Mouse (Mus musculus) cerebellum, adult 2 months (tissue): ENCODE data around the gene P3h2. TPM values are rescaled to one million over a fixed set of nuclear protein-coding genes. Genes with fewer than 3 reads are reported as not detected.

Experiments
- DNase-seq, 2 experiments: peaks; one replicate each; pipeline ENCODE4 v3.0.0; 2021
- H3K27ac ChIP-seq: fragments of 200-500 bp; 2 replicates; pipeline ENCODE4 v1.5.1; 2012; ENCODE audit warnings: low read length, control low read depth, inconsistent platforms; ENCODE audit not compliant: insufficient read depth
- H3K27me3 ChIP-seq: fragments of 200-500 bp; 2 replicates; pipeline ENCODE4 v1.6.1; 2012; ENCODE audit warnings: inconsistent platforms, mild to moderate bottlenecking, low read length, moderate library complexity; ENCODE audit not compliant: control insufficient read depth, insufficient read depth
- H3K4me1 ChIP-seq: fragments of 200-500 bp; 2 replicates; pipeline ENCODE4 v1.6.1; 2011; ENCODE audit warnings: low read length; ENCODE audit not compliant: control insufficient read depth, insufficient read depth
- H3K4me3 ChIP-seq: fragments of 200-500 bp; replicated peaks from 2 replicates; pipeline ENCODE3; 2011; ENCODE audit warnings: mild to moderate bottlenecking, low read depth, low read length, control low read depth; ENCODE audit not compliant: insufficient read depth
- CTCF ChIP-seq: fragments of 200-500 bp; IDR thresholded peaks from 2 replicates; pipeline ENCODE4 v1.5.1; 2011; ENCODE audit warnings: low read depth, mild to moderate bottlenecking, control low read depth, low read length, moderate library complexity, borderline replicate concordance; ENCODE audit not compliant: insufficient read depth
- POLR2A ChIP-seq: fragments of 200-500 bp; IDR thresholded peaks from 2 replicates; pipeline ENCODE4 v1.6.1; 2011; ENCODE audit warnings: low read length, control low read depth, borderline replicate concordance; ENCODE audit not compliant: insufficient read depth
- WGBS: fragments of 180-500 bp; shearing (Covaris S2); methylation state at CpG from one replicate; pipeline ENCODE4 v1.1.7; 2018; 5-methylcytosine and 5-hydroxymethylcytosine counted together
- polyA plus RNA-seq: library from polyadenylated mRNA; depleted of rRNA; stranded (reverse); fragments of >200 nt; gene quantifications from 2 replicates; pipeline ENCODE4 v1.2.3, GENCODE M21; 2012

Gene P3h2
- polyA plus RNA-seq, 1 experiment: 1.2 TPM

DNA sequence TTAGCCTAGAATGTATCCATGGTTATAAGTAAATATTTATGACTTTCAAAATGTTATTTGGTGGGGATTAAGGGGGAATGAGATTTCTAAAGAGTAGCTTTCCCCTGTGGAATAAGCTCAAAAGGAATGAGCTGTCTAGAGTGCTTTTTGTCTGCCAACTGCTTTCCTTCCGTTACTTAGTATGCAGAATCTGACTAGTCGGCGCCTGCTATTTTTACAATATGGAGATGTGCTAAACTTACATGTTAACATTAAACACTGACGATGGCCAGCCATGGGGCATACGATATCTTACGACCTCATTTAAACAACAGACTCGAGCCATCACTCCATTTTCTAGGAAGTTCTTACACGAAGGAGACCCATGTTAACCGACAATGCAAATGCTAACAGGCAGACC lies 102.7 kb downstream of the P3h2 start:
- H3K4me1 ChIP-seq: no peaks in the 10 kb centered on the region
- 8% methylated on average over 9 of the region's 9 CpGs for WGBS
- TF ChIP-seq CTCF: no peak
- TF ChIP-seq POLR2A: no peak
- no peak for DNase-seq
- no peak overlapping the region for H3K4me3 ChIP-seq
- H3K27me3 ChIP-seq: no peaks in the 10 kb centered on the region
- no peak overlapping the region for H3K27ac ChIP-seq

DNA sequence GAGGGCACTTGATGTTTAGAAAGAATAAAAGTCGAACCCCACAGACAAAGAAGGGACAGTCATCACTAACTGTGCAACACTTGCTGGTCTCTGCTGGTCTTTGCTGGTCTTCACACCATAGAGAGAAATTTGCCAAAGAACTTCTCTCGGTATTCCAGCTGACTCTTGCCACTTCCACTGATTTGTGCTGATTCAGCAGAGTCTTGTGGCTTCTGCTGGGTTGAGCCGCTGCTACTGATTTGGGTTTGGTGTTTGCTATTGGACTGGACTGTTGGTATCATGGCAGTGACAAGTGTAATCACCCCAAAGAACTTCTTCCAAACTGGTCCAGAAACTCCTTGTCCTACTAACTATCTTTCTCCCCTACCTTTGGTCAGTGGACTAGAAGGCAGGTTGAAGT lies 111.0 kb downstream of the P3h2 start:
- H3K27ac ChIP-seq: no peak overlapping the region
- H3K27me3 ChIP-seq: no peaks in the 10 kb centered on the region
- DNase-seq: no peak
- H3K4me3 ChIP-seq: no peak overlapping the region
- no peaks in the 10 kb centered on the region for H3K4me1 ChIP-seq
- TF ChIP-seq CTCF: no peak
- 87% methylated on average over 3 of the region's 3 CpGs for WGBS

GRCm38 (mm10) chr16:25987221-25987620 lies 118.4 kb downstream of the P3h2 start:
- Histone ChIP-seq H3K27me3 (no peaks in the 10 kb centered on the region), H3K4me1 (no peaks in the 10 kb centered on the region), H3K4me3 (no peak overlapping the region), H3K27ac (no peak overlapping the region)
- 68% methylated on average over 5 of the region's 5 CpGs for WGBS
- DNase-seq: no peak
- TF ChIP-seq POLR2A (no peak), CTCF (no peak)

DNA sequence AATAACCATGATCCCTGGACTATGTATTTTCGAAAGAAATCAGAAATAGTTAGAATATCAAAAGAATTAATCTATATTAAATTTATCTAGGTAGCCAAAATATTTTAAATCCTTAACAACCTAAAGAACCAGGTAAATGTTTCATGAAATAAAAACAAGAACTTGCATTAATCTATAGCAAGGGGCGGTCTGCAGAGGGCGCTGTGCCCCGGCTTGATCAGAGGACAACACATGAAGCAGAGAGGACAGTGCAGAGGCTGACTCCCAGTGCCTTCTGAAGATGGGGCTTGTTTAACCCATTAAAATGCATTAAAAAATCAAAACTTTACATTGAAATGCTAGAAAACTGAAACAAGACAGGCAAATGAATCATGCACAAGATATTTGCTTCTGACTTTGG lies 121.9 kb downstream of the P3h2 start:
- DNase-seq: no peak
- 46% methylated on average over 4 of the region's 4 CpGs for WGBS
- H3K27me3 ChIP-seq: no peaks in the 10 kb centered on the region

DNA sequence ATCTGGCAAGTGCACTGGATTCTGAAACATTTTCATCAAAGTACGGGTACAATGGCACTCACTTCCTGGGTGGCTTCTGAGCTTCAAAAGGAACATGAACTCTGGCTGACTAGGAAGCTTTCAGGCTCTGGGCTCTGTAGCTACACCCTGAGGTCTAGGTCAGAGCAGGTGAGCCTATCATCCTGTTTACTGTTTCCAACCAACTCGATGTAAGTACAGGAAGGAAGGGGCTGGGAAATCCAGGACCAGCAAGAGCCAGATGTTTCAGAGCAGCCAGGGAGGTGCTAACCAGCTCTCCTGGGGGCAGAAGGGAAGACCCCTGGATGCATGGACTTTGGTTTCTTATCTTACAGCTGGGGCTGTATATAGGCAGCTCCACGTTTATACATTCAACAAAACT lies 126.5 kb downstream of the P3h2 start:
- H3K27ac ChIP-seq: no peak overlapping the region
- WGBS: 74% methylated on average over 3 of the region's 3 CpGs
- no peak for DNase-seq
- no peaks in the 10 kb centered on the region for H3K27me3 ChIP-seq
- no peak overlapping the region for H3K4me3 ChIP-seq
- H3K4me1 ChIP-seq: no peaks in the 10 kb centered on the region
- TF ChIP-seq POLR2A: no peak
- no peak for TF ChIP-seq CTCF

More for the DNA sequence above, 121.9 kb downstream of the P3h2 start:
- Histone ChIP-seq H3K4me1 (no peaks in the 10 kb centered on the region), H3K27ac (no peak overlapping the region), H3K4me3 (no peak overlapping the region)
- TF ChIP-seq POLR2A: no peak
- no peak for TF ChIP-seq CTCF

DNA sequence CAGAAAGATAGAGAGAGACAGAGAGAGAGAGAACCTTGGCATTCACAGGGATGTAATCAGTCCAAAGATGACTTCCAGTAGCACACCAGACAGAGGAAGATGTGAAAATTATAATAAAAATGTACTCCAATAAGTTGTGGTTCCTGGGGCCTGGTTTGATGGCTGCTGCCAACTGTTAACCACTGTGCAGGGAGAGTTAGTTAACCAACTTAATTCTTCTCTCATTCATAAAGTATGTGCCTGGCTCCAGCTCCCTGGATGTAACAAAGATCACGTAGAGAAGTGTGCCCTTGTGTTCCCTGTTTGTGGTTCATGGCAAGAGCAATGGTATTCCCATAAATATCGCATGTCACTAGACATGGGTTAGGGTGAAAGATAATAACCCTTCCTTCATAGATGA lies 128.4 kb downstream of the P3h2 start:
- H3K4me3 ChIP-seq: no peak overlapping the region
- H3K4me1 ChIP-seq: no peaks in the 10 kb centered on the region
- TF ChIP-seq CTCF (no peak), POLR2A (no peak)
- 94% methylated on average over 2 of the region's 2 CpGs for WGBS
- DNase-seq: no peak
- H3K27me3 ChIP-seq: no peaks in the 10 kb centered on the region
- no peak overlapping the region for H3K27ac ChIP-seq

GRCm38 (mm10) chr16:25971285-25971684 lies 134.3 kb downstream of the P3h2 start:
- no peak for DNase-seq
- Histone ChIP-seq H3K4me1 (no peaks in the 10 kb centered on the region), H3K27ac (no peak overlapping the region), H3K27me3 (no peaks in the 10 kb centered on the region), H3K4me3 (no peak overlapping the region)
- 85% methylated on average over 7 of the region's 7 CpGs for WGBS
- TF ChIP-seq POLR2A: no peak

DNA sequence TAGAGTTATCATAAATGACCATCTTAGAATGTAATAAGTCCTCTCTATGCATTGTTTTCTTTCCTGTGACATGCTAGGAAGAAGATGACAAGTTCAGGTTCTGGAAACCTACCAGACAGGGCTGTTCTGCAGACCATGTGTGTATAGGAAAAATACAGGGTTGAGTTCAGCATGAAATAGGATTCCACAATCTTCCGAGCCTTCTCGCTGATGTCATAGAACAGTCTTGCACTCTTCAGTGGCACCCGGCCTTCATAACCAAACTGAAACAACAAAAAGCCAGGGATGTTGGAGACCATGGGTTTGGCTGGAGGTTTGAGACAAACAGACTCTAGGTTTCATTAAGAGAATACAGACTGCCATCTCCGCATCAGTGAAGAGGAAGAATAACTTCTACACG lies 134.9 kb downstream of the P3h2 start:
- Histone ChIP-seq H3K4me3 (no peak overlapping the region), H3K27ac (no peak overlapping the region), H3K4me1 (no peaks in the 10 kb centered on the region), H3K27me3 (no peaks in the 10 kb centered on the region)
- no peak for DNase-seq
- TF ChIP-seq CTCF: no peak
- no peak for TF ChIP-seq POLR2A
- 84% methylated on average over 5 of the region's 5 CpGs for WGBS

- no peak for TF ChIP-seq CTCF
- 84% methylated on average over 6 of the region's 6 CpGs for WGBS
- no peak overlapping the region for H3K4me3 ChIP-seq
- H3K4me1 ChIP-seq: no peaks in the 10 kb centered on the region
- no peaks in the 10 kb centered on the region for H3K27me3 ChIP-seq
- DNase-seq: no peak
- no peak overlapping the region for H3K27ac ChIP-seq
These were observed 135.4 kb downstream of the P3h2 start for GRCm38 (mm10) chr16:25970193-25970592.
